Mouse (Mus musculus) CH12.LX (cell line): Measurements from ENCODE around the gene C1qc. TPM values are rescaled to one million over a fixed set of nuclear protein-coding genes. Genes with fewer than 3 reads are reported as not detected.

Experiments used
- DNase-seq: peaks from one replicate; pipeline ENCODE4 v3.0.0-alpha.2; 2013; ENCODE audit errors: extremely low read depth
- H3K27ac ChIP-seq: 2 replicates; pipeline ENCODE4 v1.5.1; 2012; ENCODE audit warnings: low read depth, mild to moderate bottlenecking, control low read depth, moderate library complexity; ENCODE audit not compliant: insufficient read depth
- H3K27me3 ChIP-seq: replicated peaks from 2 replicates; pipeline ENCODE3; 2012; ENCODE audit warnings: inconsistent platforms
- H3K36me3 ChIP-seq, 2 experiments: replicated peaks in 1 of 2; 2 replicates each; pipeline versions ENCODE3 to v1.6.1; 2012; ENCODE audit warnings: inconsistent platforms in 1 of 2, low read length in 1 of 2, mild to moderate bottlenecking in 1 of 2, mixed read lengths in 1 of 2, moderate library complexity in 1 of 2; ENCODE audit not compliant: control insufficient read depth in 1 of 2, insufficient read depth in 1 of 2
- H3K4me1 ChIP-seq, 2 experiments: 2 replicates each; pipeline ENCODE4 v1.6.1; 2012; ENCODE audit warnings: inconsistent platforms in 1 of 2, moderate library complexity in 1 of 2; ENCODE audit not compliant: insufficient read depth in 2 of 2, control insufficient read depth in 1 of 2
- H3K4me2 ChIP-seq: 2 replicates; pipeline ENCODE4 v1.6.1; 2012; ENCODE audit warnings: low read depth, mild to moderate bottlenecking, control low read depth; ENCODE audit not compliant: poor library complexity, insufficient read depth, severe bottlenecking
- H3K4me3 ChIP-seq, 3 experiments: fragments of 150-350 bp in 1 of 3; sonication (generic) in 1 of 3; replicated peaks in 1 of 3; 2 replicates each; pipeline versions ENCODE3 to v1.5.1; 2011 to 2012; ENCODE audit warnings: low read depth in 2 of 3, low read length in 2 of 3, mild to moderate bottlenecking in 2 of 3, moderate library complexity in 2 of 3, control low read depth in 1 of 3, improper control_type of control experiment in 1 of 3, inconsistent platforms in 1 of 3, mixed read lengths in 1 of 3; ENCODE audit not compliant: poor library complexity in 1 of 3
- H3K79me2 ChIP-seq: replicated peaks from 2 replicates; pipeline ENCODE4 v1.6.1; 2012; ENCODE audit warnings: mild to moderate bottlenecking, moderate library complexity; ENCODE audit not compliant: control insufficient read depth, poor library complexity, insufficient read depth, severe bottlenecking; ENCODE audit errors: extremely low read depth
- H3K9ac ChIP-seq: 2 replicates; pipeline ENCODE4 v1.6.1; 2012; ENCODE audit warnings: low read depth, mild to moderate bottlenecking, control low read depth, moderate library complexity; ENCODE audit not compliant: insufficient read depth
- H3K9me3 ChIP-seq: replicated peaks from 2 replicates; pipeline ENCODE3; 2012; ENCODE audit warnings: low read length, inconsistent platforms, mixed read lengths
- CTCF ChIP-seq, 2 experiments: IDR thresholded peaks in 1 of 2; conservative IDR thresholded peaks in 1 of 2; 2 replicates each; pipeline ENCODE4 v1.5.1; 2011 to 2012; ENCODE audit warnings: low read depth in 2 of 2, low read length in 2 of 2, improper control_type of control experiment in 1 of 2, inconsistent platforms in 1 of 2, mild to moderate bottlenecking in 1 of 2, moderate library complexity in 1 of 2
- E2F4 ChIP-seq: IDR thresholded peaks from 2 replicates; pipeline ENCODE4 v1.6.1; 2011; ENCODE audit warnings: low read depth, low read length, improper control_type of control experiment; ENCODE audit not compliant: insufficient replicate concordance
- GABPA ChIP-seq: IDR thresholded peaks from 2 replicates; pipeline ENCODE4 v1.6.1; 2012; ENCODE audit warnings: low read depth, low read length, improper control_type of control experiment, inconsistent platforms; ENCODE audit not compliant: insufficient replicate concordance
- KAT2A ChIP-seq: IDR thresholded peaks from 2 replicates; pipeline ENCODE4 v1.6.1; 2012; ENCODE audit warnings: low read length, improper control_type of control experiment, inconsistent platforms; ENCODE audit not compliant: insufficient replicate concordance
- MAFK ChIP-seq: IDR thresholded peaks from 2 replicates; pipeline ENCODE4 v1.6.1; 2011; ENCODE audit warnings: low read length, improper control_type of control experiment; ENCODE audit not compliant: insufficient replicate concordance
- MAX ChIP-seq: IDR thresholded peaks from 2 replicates; pipeline ENCODE4 v1.6.1; 2011; ENCODE audit warnings: low read length, improper control_type of control experiment
- MAZ ChIP-seq: IDR thresholded peaks from 2 replicates; pipeline ENCODE4 v1.6.1; 2012; ENCODE audit warnings: low read depth, mild to moderate bottlenecking, inconsistent platforms, low read length, improper control_type of control experiment, moderate library complexity
- MEF2A ChIP-seq: IDR thresholded peaks from 2 replicates; pipeline ENCODE4 v1.6.1; 2014; ENCODE audit warnings: low read depth, mild to moderate bottlenecking, inconsistent platforms, low read length, improper control_type of control experiment, borderline replicate concordance
- MYC ChIP-seq: IDR thresholded peaks from 2 replicates; pipeline ENCODE4 v1.6.1; 2011; ENCODE audit warnings: low read depth, mild to moderate bottlenecking, improper control_type of control experiment, low read length
- NRF1 ChIP-seq: IDR thresholded peaks from 2 replicates; pipeline ENCODE4 v1.6.1; 2014; ENCODE audit warnings: low read depth, mild to moderate bottlenecking, inconsistent platforms, low read length, improper control_type of control experiment, moderate library complexity
- POLR2A ChIP-seq: IDR thresholded peaks from 2 replicates; pipeline ENCODE4 v1.6.1; 2011; ENCODE audit warnings: low read depth, mild to moderate bottlenecking, improper control_type of control experiment, low read length
- RAD21 ChIP-seq: IDR thresholded peaks from 2 replicates; pipeline ENCODE4 v1.6.1; 2011; ENCODE audit warnings: low read depth, mild to moderate bottlenecking, low read length, improper control_type of control experiment, moderate library complexity
- SMC3 ChIP-seq: IDR thresholded peaks from 2 replicates; pipeline ENCODE4 v1.6.1; 2011; ENCODE audit warnings: low read depth, low read length, improper control_type of control experiment
- TBP ChIP-seq: conservative IDR thresholded peaks from 2 replicates; pipeline ENCODE4 v1.6.1; 2011; ENCODE audit warnings: low read depth, low read length, improper control_type of control experiment
- UBTF ChIP-seq: IDR thresholded peaks from 2 replicates; pipeline ENCODE4 v1.6.1; 2012; ENCODE audit warnings: low read depth, mild to moderate bottlenecking, inconsistent platforms, low read length, improper control_type of control experiment, moderate library complexity
- USF2 ChIP-seq: conservative IDR thresholded peaks from 2 replicates; pipeline ENCODE4 v1.6.1; 2011; ENCODE audit warnings: low read depth, low read length, improper control_type of control experiment
- ZMIZ1 ChIP-seq: IDR thresholded peaks from 2 replicates; pipeline ENCODE4 v1.6.1; 2012; ENCODE audit warnings: low read depth, mild to moderate bottlenecking, inconsistent platforms, low read length, improper control_type of control experiment
- dilution Hi-C: fragments of 300-500 bp; cut with MboI; formaldehyde crosslinking; loops from 2 replicates; pipeline ENCODE4 v1.14.3; 2020; ENCODE audit warnings: low sequenced_read_pairs; ENCODE audit not compliant: extremely low pct_unique_long_range_greater_than_20kb, extremely low pct_ligation_motif_present
- in situ Hi-C: fragments of 300-500 bp; cut with MboI; formaldehyde crosslinking; loops from 3 replicates; pipeline ENCODE4 v1.14.3; 2019; ENCODE audit warnings: low sequenced_read_pairs, low pct_ligation_motif_present, low pct_unique_long_range_greater_than_20kb, mixed read lengths
- polyA plus RNA-seq: library from polyadenylated mRNA; unstranded; fragments of >175 nt; gene quantifications from 2 replicates; pipeline ENCODE4 v1.2.1, GENCODE M21; 2012; ENCODE audit warnings: low read depth; ENCODE audit not compliant: insufficient read length
- total RNA-seq, 2 experiments: library from RNA; depleted of rRNA; stranded (reverse); fragments of 300-350 nt in 1 of 2; fragments of >200 nt in 1 of 2; gene quantifications; 2 replicates each; pipeline ENCODE4 v1.2.3; 2012 to 2014

Gene C1qc
- total and polyA plus RNA-seq, 3 experiments: not detected

DNA sequence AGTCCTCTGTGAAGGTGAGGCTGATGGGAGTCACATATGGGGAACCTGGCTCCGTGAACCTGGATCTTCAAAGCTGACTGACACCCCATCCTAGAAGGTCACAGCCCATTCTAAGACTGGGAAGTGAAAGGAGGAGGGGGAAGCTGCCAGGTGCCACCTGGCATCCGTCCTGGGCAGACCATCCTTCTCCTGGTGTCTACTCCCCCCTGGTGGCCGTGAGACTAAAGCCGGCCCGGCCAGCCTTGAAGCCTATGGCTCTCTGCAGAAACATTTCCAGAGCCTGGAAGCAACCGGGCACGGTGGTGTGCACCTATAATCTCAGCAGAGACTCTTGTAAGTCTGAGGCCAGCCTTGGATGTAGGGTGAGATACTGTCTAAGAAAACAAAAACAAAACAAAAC, 15.9 kb downstream of the C1qc start:
- H3K27ac ChIP-seq: no peak overlapping the region
- no peaks in the 10 kb centered on the region for H3K79me2 ChIP-seq
- H3K9me3 ChIP-seq: peaks cover 3% of the 10 kb centered on the region
- dilution Hi-C loops: no loop called here
- H3K4me2 ChIP-seq: no peak overlapping the region
- 0 out of 4 replicates have a peak, but pooled peaks cover 0 to 3% of the 10 kb centered on the region in 2 experiments for H3K4me1 ChIP-seq
- no peaks in the 10 kb centered on the region for H3K36me3 ChIP-seq
- peaks cover 83% of the 10 kb centered on the region for H3K27me3 ChIP-seq
- no peak overlapping the region for H3K9ac ChIP-seq
- in situ Hi-C loops: loop anchor here (5.0 kb wide), 1 partner anchor 35 kb away; no protein-coding TSS in a partner anchor
- peak; percentile 36 for DNase-seq
- no peak for TF ChIP-seq UBTF
- TF ChIP-seq CTCF (conservative IDR thresholded peaks at IDR 0.05 in 1 of 2, IDR thresholded peaks at IDR 0.05 in 1 of 2; ENCODE audit: low read depth in 2 of 2, low read length in 2 of 2): peak; percentile 11 to 81; a peak in 2 of 4 replicates
- TF ChIP-seq POLR2A: no peak
- TF ChIP-seq GABPA: no peak
- TF ChIP-seq MYC: no peak
- TF ChIP-seq MEF2A: no peak
- TF ChIP-seq RAD21: peak; percentile 83
- TF ChIP-seq SMC3: peak; percentile 84
- no peak for TF ChIP-seq KAT2A
- no peak for TF ChIP-seq ZMIZ1
- H3K4me3 ChIP-seq: no peak overlapping the region

DNA sequence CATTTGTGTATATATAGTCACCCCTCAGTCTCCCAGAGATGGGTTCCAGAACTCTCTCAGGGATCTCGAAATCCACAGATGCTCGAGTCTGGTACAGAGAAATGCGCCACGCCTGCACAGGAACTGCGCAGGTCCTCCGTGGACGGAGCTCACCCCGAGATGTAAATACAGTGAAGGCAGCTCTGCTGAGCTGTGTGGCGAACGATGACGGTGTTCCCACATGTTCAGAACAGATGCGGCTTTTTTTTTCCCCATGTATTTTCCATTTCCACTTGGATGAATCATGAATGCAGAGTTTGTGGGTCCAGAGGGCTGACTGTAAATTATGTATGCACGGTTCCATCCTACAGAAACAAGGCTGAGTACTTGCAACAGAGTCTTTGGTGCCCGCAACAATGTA, 17.9 kb downstream of the C1qc start:
- H3K36me3 ChIP-seq: no peaks in the 10 kb centered on the region
- no peak for DNase-seq
- TF ChIP-seq USF2 (no peak), NRF1 (no peak), MAFK (no peak), MAX (no peak), E2F4 (no peak), TBP (no peak), MAZ (no peak), GABPA (no peak), ZMIZ1 (no peak), KAT2A (no peak), SMC3 (no peak), RAD21 (no peak)
- TF ChIP-seq, all 38 proteins: peak for 0
- peaks cover 78% of the 10 kb centered on the region for H3K27me3 ChIP-seq
- H3K9ac ChIP-seq: no peak overlapping the region
- H3K4me1 ChIP-seq: 0 out of 4 replicates have a peak, but pooled peaks cover 0 to 3% of the 10 kb centered on the region in 2 experiments
- H3K27ac ChIP-seq: no peak overlapping the region
- no peaks in the 10 kb centered on the region for H3K79me2 ChIP-seq
- no peak overlapping the region for H3K4me2 ChIP-seq
- dilution Hi-C loops (no loop called here), in situ Hi-C loops (loop anchor here (5.0 kb wide), 1 partner anchor 33 kb away; no protein-coding TSS in a partner anchor)
- peaks cover 3% of the 10 kb centered on the region for H3K9me3 ChIP-seq
- H3K4me3 ChIP-seq: no peak overlapping the region
